Mouse (Mus musculus): ENCODE measurements around the gene Mtus2. TPM values are rescaled to one million over a fixed set of nuclear protein-coding genes. Genes with fewer than 3 reads are reported as not detected.

Mtus2 gene
- polyA plus RNA-seq, 1 experiment: 2.3 TPM

- Histone ChIP-seq H3K36me3 (ENCODE audit: control insufficient read depth, insufficient read depth, low read length) (no peaks in the 10 kb centered on the region), H3K4me1 (ENCODE audit: control insufficient read depth, insufficient read depth, insufficient read length) (no peaks in the 10 kb centered on the region), H3K4me3 (ENCODE audit: extremely low read depth, insufficient read depth, insufficient read length) (no peak overlapping the region), H3K27ac (ENCODE audit: insufficient read depth, low read length) (no peak overlapping the region), H3K27me3 (ENCODE audit: control insufficient read depth, insufficient read depth, low read length) (peaks cover 8% of the 10 kb centered on the region)
- DNase-seq (ENCODE audit: low read depth in 1 of 2, low spot score in 2 of 2): no peak
- 3% methylated on average over 2 of the region's 2 CpGs for WGBS
- TF ChIP-seq POLR2A (IDR thresholded peaks at IDR 0.05; ENCODE audit: low read depth, low read length) (no peak), CTCF (IDR thresholded peaks at IDR 0.05; ENCODE audit: extremely low read depth, insufficient read depth, insufficient read length, insufficient replicate concordance) (no peak)
Measured at GRCm38 (mm10) chr5:148266841-148267240, 309.7 kb downstream of the Mtus2 start.

GRCm38 (mm10) chr5:148267446-148267845 lies 310.3 kb downstream of the Mtus2 start:
- TF ChIP-seq POLR2A (IDR thresholded peaks at IDR 0.05; ENCODE audit: low read depth, low read length) (no peak), CTCF (IDR thresholded peaks at IDR 0.05; ENCODE audit: extremely low read depth, insufficient read depth, insufficient read length, insufficient replicate concordance) (no peak)
- Histone ChIP-seq H3K4me3 (ENCODE audit: extremely low read depth, insufficient read depth, insufficient read length) (no peak overlapping the region), H3K27ac (ENCODE audit: insufficient read depth, low read length) (no peak overlapping the region), H3K4me1 (ENCODE audit: control insufficient read depth, insufficient read depth, insufficient read length) (no peaks in the 10 kb centered on the region), H3K36me3 (ENCODE audit: control insufficient read depth, insufficient read depth, low read length) (no peaks in the 10 kb centered on the region), H3K27me3 (ENCODE audit: control insufficient read depth, insufficient read depth, low read length) (peaks cover 8% of the 10 kb centered on the region)
- no peak for DNase-seq (ENCODE audit: low read depth in 1 of 2, low spot score in 2 of 2)
- 72% methylated on average over 4 of the region's 4 CpGs for WGBS

- no peaks in the 10 kb centered on the region for H3K27me3 ChIP-seq (ENCODE audit: control insufficient read depth, insufficient read depth, low read length)
- WGBS: 82% methylated on average over 6 of the region's 6 CpGs
- H3K4me3 ChIP-seq (ENCODE audit: extremely low read depth, insufficient read depth, insufficient read length): no peak overlapping the region
- no peaks in the 10 kb centered on the region for H3K36me3 ChIP-seq (ENCODE audit: control insufficient read depth, insufficient read depth, low read length)
- H3K27ac ChIP-seq (ENCODE audit: insufficient read depth, low read length): no peak overlapping the region
- DNase-seq (ENCODE audit: low read depth in 1 of 2, low spot score in 2 of 2): no peak
- H3K4me1 ChIP-seq (ENCODE audit: control insufficient read depth, insufficient read depth, insufficient read length): no peaks in the 10 kb centered on the region
- TF ChIP-seq POLR2A (IDR thresholded peaks at IDR 0.05; ENCODE audit: low read depth, low read length) (no peak), CTCF (IDR thresholded peaks at IDR 0.05; ENCODE audit: extremely low read depth, insufficient read depth, insufficient read length, insufficient replicate concordance) (no peak)
Measured at GRCm38 (mm10) chr5:148272065-148272464, 314.9 kb downstream of the Mtus2 start.

GRCm38 (mm10) chr5:148272771-148273170 lies 315.7 kb downstream of the Mtus2 start:
- Histone ChIP-seq H3K27ac (ENCODE audit: insufficient read depth, low read length) (no peak overlapping the region), H3K4me1 (ENCODE audit: control insufficient read depth, insufficient read depth, insufficient read length) (no peaks in the 10 kb centered on the region), H3K36me3 (ENCODE audit: control insufficient read depth, insufficient read depth, low read length) (no peaks in the 10 kb centered on the region), H3K4me3 (ENCODE audit: extremely low read depth, insufficient read depth, insufficient read length) (no peak overlapping the region), H3K27me3 (ENCODE audit: control insufficient read depth, insufficient read depth, low read length) (no peaks in the 10 kb centered on the region)
- TF ChIP-seq CTCF (IDR thresholded peaks at IDR 0.05; ENCODE audit: extremely low read depth, insufficient read depth, insufficient read length, insufficient replicate concordance): no peak
- no peak for TF ChIP-seq POLR2A (IDR thresholded peaks at IDR 0.05; ENCODE audit: low read depth, low read length)
- 84% methylated on average over 6 of the region's 6 CpGs for WGBS
- no peak for DNase-seq (ENCODE audit: low read depth in 1 of 2, low spot score in 2 of 2)

GRCm38 (mm10) chr5:148278233-148278632 lies 321.1 kb downstream of the Mtus2 start:
- Histone ChIP-seq H3K36me3 (ENCODE audit: control insufficient read depth, insufficient read depth, low read length) (no peaks in the 10 kb centered on the region), H3K4me1 (ENCODE audit: control insufficient read depth, insufficient read depth, insufficient read length) (no peaks in the 10 kb centered on the region), H3K27me3 (ENCODE audit: control insufficient read depth, insufficient read depth, low read length) (no peaks in the 10 kb centered on the region), H3K4me3 (ENCODE audit: extremely low read depth, insufficient read depth, insufficient read length) (no peak overlapping the region), H3K27ac (ENCODE audit: insufficient read depth, low read length) (no peak overlapping the region)
- WGBS: 93% methylated on average over 8 of the region's 8 CpGs
- no peak for DNase-seq (ENCODE audit: low read depth in 1 of 2, low spot score in 2 of 2)
- TF ChIP-seq POLR2A (IDR thresholded peaks at IDR 0.05; ENCODE audit: low read depth, low read length): no peak
- TF ChIP-seq CTCF (IDR thresholded peaks at IDR 0.05; ENCODE audit: extremely low read depth, insufficient read depth, insufficient read length, insufficient replicate concordance): no peak

- H3K36me3 ChIP-seq (ENCODE audit: control insufficient read depth, insufficient read depth, low read length): no peaks in the 10 kb centered on the region
- no peak overlapping the region for H3K27ac ChIP-seq (ENCODE audit: insufficient read depth, low read length)
- no peak for DNase-seq (ENCODE audit: low read depth in 1 of 2, low spot score in 2 of 2)
- no peak overlapping the region for H3K4me3 ChIP-seq (ENCODE audit: extremely low read depth, insufficient read depth, insufficient read length)
- H3K27me3 ChIP-seq (ENCODE audit: control insufficient read depth, insufficient read depth, low read length): no peaks in the 10 kb centered on the region
- 86% methylated on average over 5 of the region's 5 CpGs for WGBS
- TF ChIP-seq POLR2A (IDR thresholded peaks at IDR 0.05; ENCODE audit: low read depth, low read length): no peak
- TF ChIP-seq CTCF (IDR thresholded peaks at IDR 0.05; ENCODE audit: extremely low read depth, insufficient read depth, insufficient read length, insufficient replicate concordance): no peak
- H3K4me1 ChIP-seq (ENCODE audit: control insufficient read depth, insufficient read depth, insufficient read length): no peaks in the 10 kb centered on the region
Measured at GRCm38 (mm10) chr5:148280321-148280720, 323.2 kb downstream of the Mtus2 start.

- no peak overlapping the region for H3K4me3 ChIP-seq (ENCODE audit: extremely low read depth, insufficient read depth, insufficient read length)
- no peak overlapping the region for H3K27ac ChIP-seq (ENCODE audit: insufficient read depth, low read length)
- DNase-seq (ENCODE audit: low read depth in 1 of 2, low spot score in 2 of 2): no peak
- 81% methylated on average over 6 of the region's 6 CpGs for WGBS
- H3K36me3 ChIP-seq (ENCODE audit: control insufficient read depth, insufficient read depth, low read length): no peaks in the 10 kb centered on the region
- TF ChIP-seq CTCF (IDR thresholded peaks at IDR 0.05; ENCODE audit: extremely low read depth, insufficient read depth, insufficient read length, insufficient replicate concordance) (no peak), POLR2A (IDR thresholded peaks at IDR 0.05; ENCODE audit: low read depth, low read length) (no peak)
- no peaks in the 10 kb centered on the region for H3K4me1 ChIP-seq (ENCODE audit: control insufficient read depth, insufficient read depth, insufficient read length)
- no peaks in the 10 kb centered on the region for H3K27me3 ChIP-seq (ENCODE audit: control insufficient read depth, insufficient read depth, low read length)
Measured at GRCm38 (mm10) chr5:148282093-148282492, 325.0 kb downstream of the Mtus2 start.
